Mouse (Mus musculus): ENCODE measurements at regions not wholly inside any gene's neighbourhood (a gene's known extent, or its start where the extent isn't known, plus 50 kb on each side); places are given as distances from the start of the nearest gene placed in this dataset.

- Histone ChIP-seq H3K4me1 (ENCODE audit: control insufficient read depth, insufficient read depth, low read length) (peaks cover 19% of the 10 kb centered on the region), H3K9ac (ENCODE audit: low read length) (no peak overlapping the region), H3K4me2 (ENCODE audit: low read depth, low read length) (no peak overlapping the region), H3K27me3 (ENCODE audit: control insufficient read depth, insufficient read depth, low read length) (no peaks in the 10 kb centered on the region), H3K4me3 (ENCODE audit: low read length) (no peak overlapping the region), H3K9me3 (replicated peaks; ENCODE audit: control insufficient read depth, low read length) (no peaks in the 10 kb centered on the region), H3K36me3 (ENCODE audit: control insufficient read depth, insufficient read depth) (no peaks in the 10 kb centered on the region), H3K27ac (ENCODE audit: low read length) (no peak overlapping the region)
- ATAC-seq (replicated peaks; ENCODE audit: extremely low read depth, insufficient read depth, low FRiP score): no peak
- 86% methylated on average over 6 of the region's 6 CpGs for WGBS
These were observed 124.8 kb upstream of the Klf14 start for GRCm38 (mm10) chr6:31083701-31084100.

GRCm38 (mm10) chr6:31085063-31085759 lies 126.3 kb upstream of the Klf14 start:
- no peak overlapping the region for H3K4me3 ChIP-seq (ENCODE audit: low read length)
- no peak overlapping the region for H3K9ac ChIP-seq (ENCODE audit: low read length)
- ATAC-seq (replicated peaks; ENCODE audit: extremely low read depth, insufficient read depth, low FRiP score): no peak
- no peak overlapping the region for H3K4me2 ChIP-seq (ENCODE audit: low read depth, low read length)
- no peaks in the 10 kb centered on the region for H3K9me3 ChIP-seq (replicated peaks; ENCODE audit: control insufficient read depth, low read length)
- H3K36me3 ChIP-seq (ENCODE audit: control insufficient read depth, insufficient read depth): no peaks in the 10 kb centered on the region
- H3K27ac ChIP-seq (ENCODE audit: low read length): no peak overlapping the region
- H3K4me1 ChIP-seq (ENCODE audit: control insufficient read depth, insufficient read depth, low read length): peaks cover 18% of the 10 kb centered on the region
- 61% methylated on average over 8 of the region's 8 CpGs for WGBS
- H3K27me3 ChIP-seq (ENCODE audit: control insufficient read depth, insufficient read depth, low read length): no peaks in the 10 kb centered on the region

GRCm38 (mm10) chr6:31085760-31086108 lies 126.9 kb upstream of the Klf14 start:
- no peaks in the 10 kb centered on the region for H3K27me3 ChIP-seq (ENCODE audit: control insufficient read depth, insufficient read depth, low read length)
- no peaks in the 10 kb centered on the region for H3K9me3 ChIP-seq (replicated peaks; ENCODE audit: control insufficient read depth, low read length)
- no peak overlapping the region for H3K4me2 ChIP-seq (ENCODE audit: low read depth, low read length)
- H3K4me1 ChIP-seq (ENCODE audit: control insufficient read depth, insufficient read depth, low read length): peaks cover 18% of the 10 kb centered on the region
- no peak overlapping the region for H3K27ac ChIP-seq (ENCODE audit: low read length)
- no peaks in the 10 kb centered on the region for H3K36me3 ChIP-seq (ENCODE audit: control insufficient read depth, insufficient read depth)
- 39% methylated on average over 9 of the region's 9 CpGs for WGBS
- no peak overlapping the region for H3K9ac ChIP-seq (ENCODE audit: low read length)
- no peak for ATAC-seq (replicated peaks; ENCODE audit: extremely low read depth, insufficient read depth, low FRiP score)
- H3K4me3 ChIP-seq (ENCODE audit: low read length): no peak overlapping the region

GRCm38 (mm10) chr6:31086283-31086682 lies 127.4 kb upstream of the Klf14 start:
- ATAC-seq (replicated peaks; ENCODE audit: extremely low read depth, insufficient read depth, low FRiP score): no peak
- Histone ChIP-seq H3K9me3 (replicated peaks; ENCODE audit: control insufficient read depth, low read length) (no peaks in the 10 kb centered on the region), H3K9ac (ENCODE audit: low read length) (no peak overlapping the region), H3K27ac (ENCODE audit: low read length) (no peak overlapping the region), H3K36me3 (ENCODE audit: control insufficient read depth, insufficient read depth) (no peaks in the 10 kb centered on the region), H3K4me1 (ENCODE audit: control insufficient read depth, insufficient read depth, low read length) (peaks cover 16% of the 10 kb centered on the region), H3K4me3 (ENCODE audit: low read length) (no peak overlapping the region), H3K27me3 (ENCODE audit: control insufficient read depth, insufficient read depth, low read length) (no peaks in the 10 kb centered on the region), H3K4me2 (ENCODE audit: low read depth, low read length) (no peak overlapping the region)
- 88% methylated on average over 5 of the region's 5 CpGs for WGBS

- WGBS: 74% methylated on average over 7 of the region's 7 CpGs
- H3K27me3 ChIP-seq (ENCODE audit: control insufficient read depth, insufficient read depth, low read length): no peaks in the 10 kb centered on the region
These were observed 128.0 kb upstream of the Klf14 start for GRCm38 (mm10) chr6:31086798-31087360.

GRCm38 (mm10) chr6:31087511-31087910 lies 128.6 kb upstream of the Klf14 start:
- WGBS: 64% methylated on average over 4 of the region's 4 CpGs
- Histone ChIP-seq H3K9me3 (replicated peaks; ENCODE audit: control insufficient read depth, low read length) (no peaks in the 10 kb centered on the region), H3K36me3 (ENCODE audit: control insufficient read depth, insufficient read depth) (no peaks in the 10 kb centered on the region), H3K4me2 (ENCODE audit: low read depth, low read length) (no peak overlapping the region), H3K4me3 (ENCODE audit: low read length) (no peak overlapping the region), H3K4me1 (ENCODE audit: control insufficient read depth, insufficient read depth, low read length) (peaks cover 8% of the 10 kb centered on the region), H3K9ac (ENCODE audit: low read length) (no peak overlapping the region), H3K27me3 (ENCODE audit: control insufficient read depth, insufficient read depth, low read length) (no peaks in the 10 kb centered on the region), H3K27ac (ENCODE audit: low read length) (no peak overlapping the region)
- no peak for ATAC-seq (replicated peaks; ENCODE audit: extremely low read depth, insufficient read depth, low FRiP score)

More at GRCm38 (mm10) chr6:31086798-31087360, 128.0 kb upstream of the Klf14 start:
- Histone ChIP-seq H3K4me2 (ENCODE audit: low read depth, low read length) (no peak overlapping the region), H3K27ac (ENCODE audit: low read length) (no peak overlapping the region), H3K4me3 (ENCODE audit: low read length) (no peak overlapping the region), H3K4me1 (ENCODE audit: control insufficient read depth, insufficient read depth, low read length) (peaks cover 11% of the 10 kb centered on the region), H3K9ac (ENCODE audit: low read length) (no peak overlapping the region), H3K36me3 (ENCODE audit: control insufficient read depth, insufficient read depth) (no peaks in the 10 kb centered on the region), H3K9me3 (replicated peaks; ENCODE audit: control insufficient read depth, low read length) (no peaks in the 10 kb centered on the region)
- ATAC-seq (replicated peaks; ENCODE audit: extremely low read depth, insufficient read depth, low FRiP score): no peak

- WGBS: 46% methylated on average over 18 of the region's 18 CpGs
- ATAC-seq (replicated peaks; ENCODE audit: extremely low read depth, insufficient read depth, low FRiP score): no peak
- peak overlapping the region; percentile 5; the same call in 1 of the 2 replicates for H3K27ac ChIP-seq (ENCODE audit: low read length)
These were observed 129.5 kb upstream of the Klf14 start for GRCm38 (mm10) chr6:31088147-31088972.

GRCm38 (mm10) chr6:31088973-31089368 lies 130.1 kb upstream of the Klf14 start:
- Histone ChIP-seq H3K9ac (ENCODE audit: low read length) (peak overlapping the region; percentile 16; the same call in 1 of the 2 replicates), H3K9me3 (replicated peaks; ENCODE audit: control insufficient read depth, low read length) (no peaks in the 10 kb centered on the region), H3K4me3 (ENCODE audit: low read length) (no peak overlapping the region), H3K4me2 (ENCODE audit: low read depth, low read length) (peak overlapping the region; percentile 52), H3K36me3 (ENCODE audit: control insufficient read depth, insufficient read depth) (no peaks in the 10 kb centered on the region), H3K4me1 (ENCODE audit: control insufficient read depth, insufficient read depth, low read length) (peaks cover 3% of the 10 kb centered on the region; the same call in 1 of the 2 replicates), H3K27ac (ENCODE audit: low read length) (peak overlapping the region; percentile 5; the same call in 1 of the 2 replicates), H3K27me3 (ENCODE audit: control insufficient read depth, insufficient read depth, low read length) (no peaks in the 10 kb centered on the region)
- WGBS: 50% methylated on average over 5 of the region's 5 CpGs
- no peak for ATAC-seq (replicated peaks; ENCODE audit: extremely low read depth, insufficient read depth, low FRiP score)

More at GRCm38 (mm10) chr6:31088147-31088972, 129.5 kb upstream of the Klf14 start:
- Histone ChIP-seq H3K4me3 (ENCODE audit: low read length) (no peak overlapping the region), H3K27me3 (ENCODE audit: control insufficient read depth, insufficient read depth, low read length) (no peaks in the 10 kb centered on the region), H3K9ac (ENCODE audit: low read length) (peak overlapping the region; percentile 16; the same call in 1 of the 2 replicates), H3K4me1 (ENCODE audit: control insufficient read depth, insufficient read depth, low read length) (peaks cover 3% of the 10 kb centered on the region; the same call in 1 of the 2 replicates), H3K9me3 (replicated peaks; ENCODE audit: control insufficient read depth, low read length) (no peaks in the 10 kb centered on the region), H3K4me2 (ENCODE audit: low read depth, low read length) (peak overlapping the region; percentile 52), H3K36me3 (ENCODE audit: control insufficient read depth, insufficient read depth) (no peaks in the 10 kb centered on the region)

GRCm38 (mm10) chr6:31090288-31090687 lies 131.4 kb upstream of the Klf14 start:
- ATAC-seq (replicated peaks; ENCODE audit: extremely low read depth, insufficient read depth, low FRiP score): no peak
- peaks cover 3% of the 10 kb centered on the region; the same call in 1 of the 2 replicates for H3K4me1 ChIP-seq (ENCODE audit: control insufficient read depth, insufficient read depth, low read length)
- H3K4me2 ChIP-seq (ENCODE audit: low read depth, low read length): no peak overlapping the region
- H3K27ac ChIP-seq (ENCODE audit: low read length): no peak overlapping the region
- H3K4me3 ChIP-seq (ENCODE audit: low read length): no peak overlapping the region
- no peaks in the 10 kb centered on the region for H3K27me3 ChIP-seq (ENCODE audit: control insufficient read depth, insufficient read depth, low read length)
- H3K36me3 ChIP-seq (ENCODE audit: control insufficient read depth, insufficient read depth): no peaks in the 10 kb centered on the region
- H3K9me3 ChIP-seq (replicated peaks; ENCODE audit: control insufficient read depth, low read length): no peaks in the 10 kb centered on the region
- 83% methylated on average over 6 of the region's 6 CpGs for WGBS
- no peak overlapping the region for H3K9ac ChIP-seq (ENCODE audit: low read length)

Data from heart, embryonic 16.5 days (tissue).